ENCODE assay signal across 26 mouse cellular contexts in genomic region chr17:87959931-87960330, GRCm38 (mm10). TPM values are rescaled to one million over a fixed set of nuclear protein-coding genes. Genes with fewer than 3 reads are reported as not detected.
"Had no signal": no experiment of that assay in that cellular context is flagged by ENCODE, and none has a peak within 500 bp of the region (broad histone marks: within the 10 kb centered on the region; RNA-seq: fewer than 3 reads in every experiment).

No protein-coding gene starts in this region.

RNA-seq across cellular contexts. Expression of gene Rpl36-ps4, which starts 39.2 kb away (rescaled TPM):
- polyA plus RNA-seq: heart, embryonic 10.5 days; heart, embryonic 11.5 days; heart, embryonic 12.5 days; heart, embryonic 13.5 days; heart, embryonic 14.5 days; heart, embryonic 15.5 days; heart, embryonic 16.5 days; heart, postnatal 0 days; hindbrain, embryonic 10.5 days; hindbrain, embryonic 11.5 days; hindbrain, embryonic 12.5 days; hindbrain, embryonic 13.5 days; hindbrain, embryonic 14.5 days; hindbrain, embryonic 15.5 days; hindbrain, embryonic 16.5 days; hindbrain, postnatal 0 days; inflammation-experienced regulatory T-cells, adult 6 months; intestine, embryonic 14.5 days; intestine, embryonic 15.5 days; intestine, embryonic 16.5 days; intestine, postnatal 0 days; kidney, embryonic 14.5 days; kidney, embryonic 15.5 days; kidney, embryonic 16.5 days; kidney, postnatal 0 days; large intestine, adult 2 months had no signal
